Mouse (Mus musculus): ENCODE results near the gene Wdr34.

GRCm38 (mm10) chr2:30026997-30027396, 21.7 kb downstream of the Wdr34 start:
- no peak for TF ChIP-seq POLR2A (IDR thresholded peaks at IDR 0.05; ENCODE audit: borderline replicate concordance, low read depth, low read length)
- TF ChIP-seq CTCF (IDR thresholded peaks at IDR 0.05; ENCODE audit: low read depth, low read length), result no peak
